Mouse (Mus musculus) embryonic fibroblast, embryonic 13.5 days (primary cell): Measurements from ENCODE around the gene Dnpep.

Source experiments
- CTCF ChIP-seq: IDR thresholded peaks from 2 replicates; pipeline ENCODE4 v1.5.1; 2011; ENCODE audit warnings: mild to moderate bottlenecking, control low read depth, low read length, moderate library complexity, borderline replicate concordance; ENCODE audit not compliant: insufficient read depth
- POLR2A ChIP-seq: IDR thresholded peaks from 2 replicates; pipeline ENCODE4 v1.6.1; 2011; ENCODE audit warnings: low read depth, mild to moderate bottlenecking, control low read depth, low read length, moderate library complexity

- TF ChIP-seq CTCF = no peak
- TF ChIP-seq POLR2A = no peak
These were observed 34.8 kb downstream of the Dnpep start for GRCm38 (mm10) chr1:75283017-75283416.
